Mouse (Mus musculus): ENCODE measurements around the gene Gjd2. TPM values are rescaled to one million over a fixed set of nuclear protein-coding genes. Genes with fewer than 3 reads are reported as not detected.

Gjd2 gene
- polyA plus RNA-seq (2016; fragmentation: Nextera tagmentation; extraction: Ambion mirVana) = 1.7 and 2.3 TPM in 2 replicates

DNA sequence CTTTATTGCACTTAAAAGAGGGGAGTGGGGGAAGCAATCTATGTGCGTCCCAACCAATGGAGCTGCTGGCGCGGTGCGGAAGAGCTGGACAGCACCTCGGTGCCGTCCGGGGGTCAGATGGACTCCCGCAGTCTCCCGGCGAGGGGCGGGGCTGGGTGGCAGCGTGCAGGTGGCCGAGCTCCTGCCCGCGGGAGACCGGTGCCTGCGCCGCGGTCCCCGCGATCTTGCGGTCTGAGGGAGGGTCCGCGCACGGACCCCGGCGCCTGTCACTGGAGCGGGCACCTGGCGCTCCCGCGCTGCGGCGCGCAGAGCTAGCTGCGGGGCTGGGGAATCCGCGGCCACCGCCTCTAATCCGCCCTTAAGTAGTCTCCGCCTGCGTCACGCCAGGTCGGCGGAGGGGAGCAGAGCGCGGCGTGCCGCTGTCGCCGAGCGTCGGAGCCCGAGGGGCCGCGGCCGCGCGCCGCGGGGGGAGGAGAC lies at the start of gene Gjd2:
Gene Gjd2 (minus strand): TSS at position 325 of the 477 bp plus-strand sequence.
- Histone ChIP-seq H3K27me3 (replicated peaks) (peaks cover 24% of the 10 kb centered on the region), H3K4me2 (replicated peaks) (peak within 1 kb of the TSS; percentile 90), H3K36me3 (no peaks in the 10 kb centered on the region), H3K4me3 (peak within 1 kb of the TSS; percentile 58), H3K4me1 (peaks cover 12% of the 10 kb centered on the region), H3K27ac (no peak within 1 kb of the TSS), H3K9ac (peak within 1 kb of the TSS; percentile 72), H3K9me3 (no peaks in the 10 kb centered on the region)
- WGBS = under 1% methylated on average over 60 of the region's 60 CpGs
- peak; percentile 82 for ATAC-seq (ENCODE audit: low FRiP score, low read depth)

DNA sequence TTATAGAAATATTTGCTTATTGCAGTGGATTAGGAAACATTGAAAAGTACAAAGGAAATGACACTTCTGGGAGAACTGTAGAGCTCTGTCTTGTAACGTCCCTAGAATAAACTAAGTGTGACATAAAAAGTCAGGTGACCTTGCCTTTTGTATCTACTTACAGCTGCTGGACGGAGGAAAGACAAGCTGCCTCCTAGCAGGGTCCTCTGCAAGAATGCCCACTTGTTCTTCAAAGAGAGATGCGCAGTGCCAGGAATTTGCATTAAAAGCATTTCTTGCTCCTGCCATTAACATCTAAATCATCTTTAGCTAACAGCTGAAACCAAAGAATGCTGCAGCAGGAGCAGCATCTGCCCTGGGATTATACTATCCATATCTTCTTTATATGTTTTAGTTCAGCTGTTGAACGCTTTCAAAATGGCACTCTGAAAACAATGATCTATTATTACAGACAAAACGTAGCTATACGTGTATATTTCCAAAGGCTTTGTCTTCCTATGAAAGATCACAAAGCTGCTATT lies 46.7 kb upstream of the Gjd2 start:
- Histone ChIP-seq H3K9me3 (no peaks in the 10 kb centered on the region), H3K27me3 (replicated peaks) (no peaks in the 10 kb centered on the region), H3K4me3 (no peak overlapping the region), H3K4me1 (no peaks in the 10 kb centered on the region; the same call in 1 of the 2 replicates), H3K27ac (no peak overlapping the region), H3K36me3 (no peaks in the 10 kb centered on the region), H3K9ac (no peak overlapping the region), H3K4me2 (replicated peaks) (no peak overlapping the region)
- no peak for ATAC-seq (ENCODE audit: low FRiP score, low read depth)
- 43% methylated on average over 6 of the region's 6 CpGs for WGBS

DNA sequence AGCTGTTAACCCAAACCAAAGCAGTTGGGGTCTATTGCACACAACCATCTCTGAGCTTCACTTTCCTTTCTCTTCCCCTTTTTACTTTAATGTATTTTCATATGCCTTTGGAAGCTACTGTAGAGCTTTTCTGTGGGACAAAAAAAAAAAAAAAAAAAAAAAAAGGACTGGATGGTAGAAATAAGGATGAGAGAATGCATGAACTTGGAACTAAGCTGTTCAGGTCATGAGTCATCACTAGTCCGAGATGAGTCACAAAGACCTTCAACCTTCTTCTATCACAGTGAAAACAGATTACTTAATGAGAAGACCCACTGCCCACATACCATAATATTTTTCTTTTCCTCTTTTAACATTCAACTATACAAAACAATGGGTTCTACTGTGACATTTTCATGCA lies 46.2 kb upstream of the Gjd2 start:
- Histone ChIP-seq H3K27ac (no peak overlapping the region), H3K9ac (no peak overlapping the region), H3K9me3 (no peaks in the 10 kb centered on the region), H3K27me3 (replicated peaks) (no peaks in the 10 kb centered on the region), H3K4me3 (no peak overlapping the region), H3K4me1 (no peaks in the 10 kb centered on the region; the same call in 1 of the 2 replicates), H3K4me2 (replicated peaks) (no peak overlapping the region), H3K36me3 (no peaks in the 10 kb centered on the region)
- WGBS = 72% methylated on average over 1 of the region's 1 CpGs
- no peak for ATAC-seq (ENCODE audit: low FRiP score, low read depth)

DNA sequence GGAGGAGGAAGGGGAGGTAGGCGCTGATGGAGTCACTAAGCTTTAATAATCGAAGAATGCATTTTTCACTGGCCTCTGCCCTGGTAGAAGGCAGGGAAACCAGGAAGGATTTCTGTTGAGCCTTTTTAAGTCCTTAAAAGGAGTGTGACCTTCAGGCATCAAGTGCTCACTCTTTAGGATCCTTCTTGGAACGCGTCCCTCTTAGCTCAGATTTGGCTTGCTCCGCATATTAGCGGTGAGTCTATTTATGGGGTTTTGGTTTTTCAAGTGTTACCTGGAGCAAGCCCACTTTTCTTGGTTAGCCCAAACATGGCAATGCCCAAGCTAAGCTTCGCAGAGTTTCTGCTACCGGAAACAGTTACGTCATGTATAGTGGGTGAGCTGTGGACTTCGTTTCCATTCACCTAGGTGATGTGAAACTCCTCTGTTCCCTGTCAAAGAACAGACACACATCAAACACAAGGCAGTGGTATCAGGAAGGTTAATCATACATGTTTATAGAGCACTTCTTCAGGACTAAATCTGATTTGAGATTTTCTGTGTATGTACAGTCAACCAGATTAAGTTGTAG lies 44.9 kb upstream of the Gjd2 start:
- H3K27ac ChIP-seq = no peak overlapping the region
- ATAC-seq (ENCODE audit: low FRiP score, low read depth) = no peak
- H3K36me3 ChIP-seq = no peaks in the 10 kb centered on the region
- WGBS = 94% methylated on average over 10 of the region's 10 CpGs
- no peak overlapping the region for H3K4me3 ChIP-seq
- H3K27me3 ChIP-seq (replicated peaks) = no peaks in the 10 kb centered on the region
- H3K9ac ChIP-seq = no peak overlapping the region
- no peaks in the 10 kb centered on the region for H3K9me3 ChIP-seq
- H3K4me2 ChIP-seq (replicated peaks) = no peak overlapping the region
- no peaks in the 10 kb centered on the region; the same call in 1 of the 2 replicates for H3K4me1 ChIP-seq

DNA sequence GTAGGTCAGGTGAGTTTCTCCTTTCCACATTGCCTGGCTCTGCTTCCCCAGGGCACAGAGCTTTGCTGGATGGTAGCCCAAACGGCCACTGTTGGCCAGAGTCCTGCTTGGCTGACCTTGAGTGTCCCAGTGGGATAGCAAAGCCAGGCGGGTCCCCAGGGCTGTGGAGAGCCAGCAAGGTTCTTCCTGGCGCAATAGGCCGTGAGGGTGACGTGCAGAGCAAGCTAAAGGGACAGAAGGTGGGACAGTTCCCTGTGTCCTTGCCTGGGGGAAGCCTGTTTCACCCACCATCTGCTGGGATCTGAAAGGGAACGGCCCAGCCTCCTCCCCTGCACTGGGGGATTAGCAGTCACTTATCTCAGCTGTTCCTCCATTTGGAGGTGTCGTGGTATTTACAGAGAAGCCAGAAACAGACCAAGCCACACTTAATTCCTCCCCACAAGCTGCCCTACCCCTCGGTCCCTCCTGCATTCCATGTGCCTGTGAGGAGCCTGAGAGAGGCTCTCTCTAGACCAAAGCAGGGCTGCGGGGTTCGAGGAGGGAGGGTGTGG lies 44.0 kb upstream of the Gjd2 start:
- no peak for ATAC-seq (ENCODE audit: low FRiP score, low read depth)
- Histone ChIP-seq H3K27me3 (replicated peaks) (no peaks in the 10 kb centered on the region), H3K9ac (no peak overlapping the region), H3K36me3 (no peaks in the 10 kb centered on the region), H3K4me1 (no peaks in the 10 kb centered on the region; the same call in 1 of the 2 replicates), H3K4me3 (no peak overlapping the region), H3K4me2 (replicated peaks) (no peak overlapping the region), H3K9me3 (no peaks in the 10 kb centered on the region), H3K27ac (no peak overlapping the region)
- 33% methylated on average over 10 of the region's 10 CpGs for WGBS

DNA sequence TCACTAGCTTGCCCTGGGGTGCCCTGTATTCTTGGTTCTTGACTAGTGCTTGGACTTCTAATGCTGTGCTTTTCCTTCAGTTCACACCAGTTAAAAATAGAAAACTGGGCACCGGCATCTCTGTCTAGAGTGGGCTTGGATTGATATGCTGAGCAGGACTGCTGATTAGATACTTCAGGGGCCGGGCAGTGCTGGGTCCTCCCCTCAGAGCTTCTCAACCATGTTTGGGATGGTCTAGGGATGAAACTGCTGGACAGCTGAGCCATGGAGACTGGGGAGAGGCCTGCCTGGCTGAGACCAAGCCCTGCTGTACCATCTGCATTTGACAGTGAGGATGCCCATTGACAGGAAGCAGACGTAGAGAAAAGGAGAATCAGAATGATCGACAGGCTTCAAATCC lies 40.7 kb upstream of the Gjd2 start:
- no peak for ATAC-seq (ENCODE audit: low FRiP score, low read depth)
- no peak overlapping the region for H3K4me2 ChIP-seq (replicated peaks)
- no peaks in the 10 kb centered on the region for H3K36me3 ChIP-seq
- no peak overlapping the region for H3K27ac ChIP-seq
- no peaks in the 10 kb centered on the region; the same call in 1 of the 2 replicates for H3K4me1 ChIP-seq
- no peak overlapping the region for H3K9ac ChIP-seq
- no peak overlapping the region for H3K4me3 ChIP-seq
- 93% methylated on average over 4 of the region's 4 CpGs for WGBS
- H3K9me3 ChIP-seq = no peaks in the 10 kb centered on the region
- no peaks in the 10 kb centered on the region for H3K27me3 ChIP-seq (replicated peaks)

DNA sequence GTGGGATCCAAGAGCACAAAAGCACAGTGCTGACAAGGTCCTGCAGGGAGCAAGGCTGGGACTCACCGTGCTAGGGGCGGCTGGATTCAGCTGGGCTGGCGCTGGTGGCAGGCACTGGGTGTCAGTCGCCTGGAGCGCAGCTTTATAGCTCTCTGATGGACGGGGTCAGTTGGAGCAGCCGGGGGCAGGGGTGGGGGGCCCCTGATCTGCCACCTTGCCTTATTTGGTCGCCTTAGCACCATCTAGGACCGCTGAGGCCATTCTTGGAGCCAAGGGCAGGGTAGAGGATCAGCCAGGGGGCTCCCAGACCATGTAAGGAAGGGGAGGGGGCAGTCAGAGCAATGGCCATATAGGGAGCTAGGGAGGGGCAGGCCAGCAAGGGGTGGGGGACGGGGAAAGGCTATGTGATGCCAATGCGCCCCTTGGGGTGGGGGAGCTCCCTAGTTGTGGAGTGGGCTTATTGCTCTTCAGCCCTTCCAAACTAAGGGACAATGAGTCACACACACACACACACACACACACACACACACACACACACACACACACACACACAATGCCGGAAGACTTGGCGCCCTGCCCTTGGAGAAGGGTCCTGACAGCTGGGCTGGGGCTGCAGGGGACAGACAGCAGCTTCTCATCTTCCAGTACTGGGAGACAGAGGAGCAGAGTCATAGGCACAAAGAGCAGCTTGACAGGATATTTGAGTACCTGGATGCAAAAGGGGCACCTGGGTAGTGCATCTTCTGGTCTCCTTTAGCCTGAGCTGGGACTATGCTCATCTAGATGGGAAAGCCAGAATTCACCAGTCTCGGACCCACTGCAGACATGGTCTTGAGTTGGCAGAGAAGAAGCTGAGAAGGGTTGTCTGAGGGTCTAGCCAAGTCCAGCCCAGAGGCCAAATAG lies 39.5 kb upstream of the Gjd2 start, which contains the start of gene Actc1:
Gene Actc1 (minus strand): TSS at position 853 of the 903 bp plus-strand sequence.
- H3K27me3 ChIP-seq (replicated peaks) = no peaks in the 10 kb centered on the region
- no peaks in the 10 kb centered on the region; the same call in 1 of the 2 replicates for H3K4me1 ChIP-seq
- H3K9ac ChIP-seq = no peak within 1 kb of the TSS
- H3K27ac ChIP-seq = no peak within 1 kb of the TSS
- H3K4me2 ChIP-seq (replicated peaks) = peak within 1 kb of the TSS; percentile 25; the same call in 1 of the 2 replicates
- H3K9me3 ChIP-seq = no peaks in the 10 kb centered on the region
- no peak within 1 kb of the TSS for H3K4me3 ChIP-seq
- no peaks in the 10 kb centered on the region for H3K36me3 ChIP-seq
- ATAC-seq (ENCODE audit: low FRiP score, low read depth) = 0 out of 2 replicates have a peak, but pooled peaks have one; percentile 37
- 31% methylated on average over 14 of the region's 14 CpGs for WGBS

DNA sequence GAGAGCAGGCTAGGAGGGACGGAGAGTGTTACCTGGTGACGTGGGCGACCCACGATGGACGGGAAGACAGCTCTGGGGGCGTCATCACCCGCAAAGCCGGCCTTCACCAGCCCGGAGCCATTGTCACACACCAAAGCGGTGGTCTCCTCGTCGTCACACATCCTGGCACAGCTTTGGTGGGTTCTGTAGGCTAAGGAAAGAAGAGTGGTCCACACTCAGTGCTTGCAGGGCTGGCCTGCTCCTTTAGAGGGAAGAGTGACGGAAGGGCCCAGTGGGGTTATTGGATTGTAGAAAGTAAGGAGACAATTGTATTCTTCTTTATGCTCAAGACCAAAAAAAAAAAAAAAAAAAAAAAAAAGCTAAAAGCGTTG lies 38.4 kb upstream of the Gjd2 start:
- ATAC-seq (ENCODE audit: low FRiP score, low read depth) = no peak
- H3K9me3 ChIP-seq = no peaks in the 10 kb centered on the region
- no peaks in the 10 kb centered on the region for H3K36me3 ChIP-seq
- H3K4me3 ChIP-seq = no peak overlapping the region
- no peak overlapping the region for H3K27ac ChIP-seq
- 93% methylated on average over 13 of the region's 14 CpGs for WGBS
- H3K27me3 ChIP-seq (replicated peaks) = no peaks in the 10 kb centered on the region
- H3K4me1 ChIP-seq = no peaks in the 10 kb centered on the region
- H3K9ac ChIP-seq = no peak overlapping the region
- H3K4me2 ChIP-seq (replicated peaks) = no peak overlapping the region

DNA sequence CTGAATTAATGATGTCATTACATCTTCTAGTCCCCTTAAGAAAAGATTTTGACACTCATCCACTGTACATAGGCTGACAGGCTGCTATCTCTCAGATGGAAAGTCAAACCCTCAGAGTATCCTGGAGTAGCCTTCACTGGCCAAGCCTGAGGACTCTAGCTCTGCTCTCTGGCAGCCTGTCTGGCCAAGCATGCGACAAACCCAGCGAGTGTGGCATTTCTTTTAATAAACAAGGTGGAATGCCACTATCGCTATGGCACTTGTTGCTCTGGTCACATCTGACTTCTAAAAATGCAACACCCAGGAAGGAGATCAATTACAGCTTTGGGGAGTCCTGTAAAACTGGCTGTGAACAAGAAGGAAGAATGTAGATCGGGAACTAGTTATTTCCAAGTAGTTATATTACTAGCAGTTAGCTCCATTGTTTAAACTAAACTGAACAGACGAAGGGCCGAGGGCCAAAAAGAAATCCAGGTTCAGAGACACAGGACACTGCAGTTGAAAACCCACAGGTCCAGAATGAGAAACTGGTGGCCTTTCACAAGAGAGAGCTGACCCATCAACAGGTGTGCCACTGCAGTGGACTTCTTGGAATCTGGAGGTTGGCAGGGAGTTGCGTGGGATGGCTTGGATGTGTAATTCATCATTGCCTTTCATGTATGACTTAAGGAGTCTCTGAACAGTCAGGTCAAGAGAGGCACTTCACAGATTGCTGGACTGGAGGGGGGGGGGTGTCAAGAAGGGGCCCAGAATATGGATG lies 37.9 kb upstream of the Gjd2 start:
- no peaks in the 10 kb centered on the region for H3K36me3 ChIP-seq
- H3K9me3 ChIP-seq = no peaks in the 10 kb centered on the region
- WGBS = 90% methylated on average over 7 of the region's 7 CpGs
- H3K4me3 ChIP-seq = no peak overlapping the region
- no peak for ATAC-seq (ENCODE audit: low FRiP score, low read depth)
- no peak overlapping the region for H3K27ac ChIP-seq
- H3K27me3 ChIP-seq (replicated peaks) = no peaks in the 10 kb centered on the region
- no peak overlapping the region for H3K9ac ChIP-seq
- no peaks in the 10 kb centered on the region for H3K4me1 ChIP-seq
- no peak overlapping the region for H3K4me2 ChIP-seq (replicated peaks)

DNA sequence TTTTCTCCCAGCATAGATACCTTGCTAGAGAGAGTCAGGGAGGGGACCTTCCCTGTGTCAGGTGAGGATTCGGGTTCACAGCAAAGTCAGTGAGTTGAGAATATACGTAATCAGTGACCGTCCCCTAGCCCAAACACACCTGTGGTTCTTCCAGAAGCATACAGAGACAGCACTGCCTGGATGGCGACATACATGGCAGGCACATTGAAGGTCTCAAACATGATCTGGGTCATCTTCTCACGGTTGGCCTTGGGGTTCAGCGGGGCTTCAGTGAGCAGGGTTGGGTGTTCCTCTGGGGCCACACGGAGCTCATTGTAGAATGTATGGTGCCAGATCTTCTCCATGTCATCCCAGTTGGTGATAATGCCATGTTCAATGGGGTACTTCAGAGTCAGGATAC lies 36.7 kb upstream of the Gjd2 start:
- no peaks in the 10 kb centered on the region for H3K4me1 ChIP-seq
- no peak overlapping the region for H3K27ac ChIP-seq
- H3K36me3 ChIP-seq = no peaks in the 10 kb centered on the region
- no peak for ATAC-seq (ENCODE audit: low FRiP score, low read depth)
- H3K9ac ChIP-seq = no peak overlapping the region
- no peaks in the 10 kb centered on the region for H3K27me3 ChIP-seq (replicated peaks)
- H3K4me2 ChIP-seq (replicated peaks) = no peak overlapping the region
- no peaks in the 10 kb centered on the region for H3K9me3 ChIP-seq
- H3K4me3 ChIP-seq = no peak overlapping the region
- WGBS = 93% methylated on average over 7 of the region's 7 CpGs

DNA sequence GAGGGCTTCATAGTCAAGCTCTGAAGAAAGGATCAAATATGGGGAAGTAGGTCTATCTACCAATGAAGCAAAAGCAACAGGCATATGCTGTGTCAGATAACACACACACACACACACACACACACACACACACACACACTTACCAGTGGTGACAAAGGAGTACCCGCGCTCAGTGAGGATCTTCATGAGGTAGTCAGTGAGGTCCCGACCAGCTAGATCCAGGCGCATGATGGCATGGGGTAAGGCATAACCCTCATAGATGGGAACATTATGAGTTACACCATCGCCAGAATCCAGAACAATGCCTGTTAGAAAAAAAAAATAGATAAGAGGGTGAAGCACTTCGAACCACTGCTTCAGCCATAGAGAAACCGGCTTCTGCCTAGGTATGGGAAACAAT lies 36.0 kb upstream of the Gjd2 start:
- 93% methylated on average over 7 of the region's 7 CpGs for WGBS
- Histone ChIP-seq H3K4me3 (no peak overlapping the region), H3K27ac (no peak overlapping the region), H3K36me3 (no peaks in the 10 kb centered on the region), H3K4me1 (no peaks in the 10 kb centered on the region), H3K4me2 (replicated peaks) (no peak overlapping the region), H3K27me3 (replicated peaks) (no peaks in the 10 kb centered on the region), H3K9ac (no peak overlapping the region), H3K9me3 (no peaks in the 10 kb centered on the region)
- no peak for ATAC-seq (ENCODE audit: low FRiP score, low read depth)
